Mouse (Mus musculus): ENCODE results near the gene Glra1. TPM values are rescaled to one million over a fixed set of nuclear protein-coding genes. Genes with fewer than 3 reads are reported as not detected.

Gene Glra1
- polyA plus RNA-seq, 1 experiment from 2014 or later, result not detected

DNA sequence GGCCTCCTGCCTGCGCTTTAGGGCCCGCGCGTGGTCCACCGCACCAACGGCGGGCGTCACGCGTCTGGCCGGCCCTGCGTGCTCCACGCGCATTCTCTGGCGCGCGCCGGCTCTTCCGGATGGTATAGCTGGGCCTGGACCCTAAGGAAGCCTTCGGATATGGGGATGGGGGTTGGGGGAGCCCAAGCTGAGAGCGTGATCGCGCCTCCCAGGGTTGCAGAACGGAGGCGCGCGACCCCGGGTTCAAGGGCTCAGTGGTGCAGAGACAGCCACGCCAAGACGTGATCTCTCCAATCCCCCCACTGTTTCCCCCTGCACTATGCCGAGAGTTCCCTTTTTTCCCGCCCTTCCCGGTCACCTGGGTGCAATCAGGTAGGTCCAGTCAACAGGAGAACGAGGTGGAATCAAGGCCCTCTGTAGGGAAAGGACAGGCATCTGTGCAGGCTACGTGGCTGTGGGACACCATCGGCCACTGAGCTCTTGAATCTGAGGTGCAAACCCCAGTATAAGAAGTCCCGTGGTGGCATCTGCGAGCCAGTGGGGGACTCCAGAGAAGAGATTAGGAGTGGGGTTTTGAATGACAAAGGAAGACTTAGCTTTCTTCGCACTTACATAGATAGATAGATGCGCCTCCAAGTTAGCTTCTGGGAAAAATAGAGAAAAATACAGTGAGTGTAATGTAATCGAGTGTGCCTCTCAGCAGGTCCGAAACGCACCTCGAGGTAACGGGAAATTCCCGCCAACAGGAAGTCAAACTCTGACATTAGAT is 137.9 kb downstream of the Glra1 start:
- POLR2A ChIA-PET, result interaction anchor here (0.8 to 1.6 kb wide), 6 partner anchors 10 to 55 kb away, joined by 3 to 10 read pairs (median 4); partner anchors contain the start of gene Atox1
- no peak for ATAC-seq
- DNase-seq (ENCODE audit: low read depth, low spot score), result no peak
- in situ Hi-C loops (cut with MboI; ENCODE audit: low pct_unique_long_range_greater_than_20kb), result no loop called here
- TF ChIP-seq CTCF (IDR thresholded peaks at IDR 0.05), result no peak
- no peaks in the 10 kb centered on the region for H3K27me3 ChIP-seq
- CTCF ChIA-PET, result interaction anchor here (1.5 to 3.7 kb wide), 2 partner anchors 10 to 28 kb away, joined by 3 to 17 read pairs; partner anchors contain the start of gene Atox1

GRCm38 (mm10) chr11:55469048-55469843 is 138.8 kb downstream of the Glra1 start, which contains the start of gene G3bp1:
TSS of gene G3bp1 (plus strand) at chr11:55469685.
- TF ChIP-seq CTCF (IDR thresholded peaks at IDR 0.05), result no peak
- CTCF ChIA-PET, result interaction anchor here (1.5 to 3.7 kb wide), 2 partner anchors 9 to 29 kb away, joined by 3 to 17 read pairs; partner anchors contain the start of gene Atox1
- peak; percentile 98 for ATAC-seq
- H3K27me3 ChIP-seq, result no peaks in the 10 kb centered on the region
- POLR2A ChIA-PET, result interaction anchor here (0.6 to 1.6 kb wide), 7 partner anchors 9 to 32 kb away, joined by 3 to 10 read pairs (median 4); partner anchors contain the start of gene Atox1
- peak; percentile 100 for DNase-seq (ENCODE audit: low read depth, low spot score)
- in situ Hi-C loops (cut with MboI; ENCODE audit: low pct_unique_long_range_greater_than_20kb), result no loop called here

DNA sequence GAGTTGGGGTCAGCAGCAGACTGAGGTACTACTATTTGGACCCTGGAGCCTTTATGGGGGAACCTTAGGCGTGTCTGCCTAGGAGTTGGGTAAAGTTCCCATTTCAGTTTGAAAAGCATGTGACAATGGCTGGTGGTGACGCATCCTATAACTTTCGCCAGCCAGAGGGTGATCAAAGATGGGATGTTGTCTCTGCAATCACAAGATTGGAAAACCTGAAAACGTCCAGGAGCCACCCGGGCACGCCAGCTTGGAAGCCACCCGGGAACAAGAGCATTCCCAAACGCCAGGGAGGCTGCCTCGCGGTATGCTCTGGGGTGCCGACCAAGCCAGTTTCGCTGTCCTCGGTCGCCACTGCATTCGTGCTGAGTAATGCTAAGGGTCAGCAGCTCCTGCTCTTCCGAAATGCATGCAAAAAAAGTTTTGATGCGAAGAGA is 139.4 kb downstream of the Glra1 start:
- ChIA-PET POLR2A (interaction anchor here (0.6 to 1.6 kb wide), 6 partner anchors 8 to 33 kb away, joined by 3 to 10 read pairs (median 4); partner anchors contain the start of gene Atox1), CTCF (interaction anchor here (1.5 to 3.7 kb wide), 4 partner anchors 8 to 30 kb away, joined by 3 to 17 read pairs (median 4); partner anchors contain the start of gene Atox1)
- no peaks in the 10 kb centered on the region for H3K27me3 ChIP-seq
- no peak for TF ChIP-seq CTCF (IDR thresholded peaks at IDR 0.05)
- in situ Hi-C loops (cut with MboI; ENCODE audit: low pct_unique_long_range_greater_than_20kb), result no loop called here
- ATAC-seq, result no peak
- DNase-seq (ENCODE audit: low read depth, low spot score), result no peak

DNA sequence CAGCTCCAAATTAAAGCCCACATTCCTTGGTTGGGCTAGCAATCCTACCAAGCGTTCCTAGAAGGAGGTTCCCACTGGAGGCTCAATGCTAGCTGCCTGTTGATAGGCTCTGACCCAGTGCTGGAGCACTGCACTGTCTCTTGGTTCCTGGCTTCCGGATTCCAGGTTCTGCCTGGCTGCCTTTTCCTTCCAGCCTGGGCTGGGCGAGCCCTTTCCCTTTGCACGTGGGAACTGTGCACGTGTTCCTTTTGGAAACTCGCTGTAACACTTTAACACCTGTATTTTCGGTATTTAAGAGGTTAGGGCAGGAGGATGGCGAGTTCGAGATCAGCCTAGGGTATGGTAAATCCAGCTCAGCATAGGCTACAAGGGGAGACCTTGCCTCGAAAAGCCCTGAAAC is 140.0 kb downstream of the Glra1 start:
- DNase-seq (ENCODE audit: low read depth, low spot score) (no peak), ATAC-seq (peak; percentile 51)
- TF ChIP-seq CTCF (IDR thresholded peaks at IDR 0.05), result no peak
- POLR2A ChIA-PET, result interaction anchor here (1.3 kb wide), 2 partner anchors 11 to 22 kb away, joined by 3 to 6 read pairs; no protein-coding TSS in a partner anchor
- in situ Hi-C loops (cut with MboI; ENCODE audit: low pct_unique_long_range_greater_than_20kb), result no loop called here
- CTCF ChIA-PET, result interaction anchor here (1.6 to 3.7 kb wide), 3 partner anchors 7 to 23 kb away, joined by 4 to 17 read pairs (median 5); partner anchors contain the start of gene Atox1
- no peaks in the 10 kb centered on the region for H3K27me3 ChIP-seq

- ATAC-seq (no peak), DNase-seq (ENCODE audit: low read depth, low spot score) (peak; percentile 44)
- ChIA-PET CTCF (no interaction called here), POLR2A (interaction anchor here (1.5 kb wide), 1 partner anchor 10 kb away, joined by 3 read pairs; no protein-coding TSS in a partner anchor)
- TF ChIP-seq CTCF (IDR thresholded peaks at IDR 0.05), result no peak
- H3K27me3 ChIP-seq, result no peaks in the 10 kb centered on the region
- in situ Hi-C loops (cut with MboI; ENCODE audit: low pct_unique_long_range_greater_than_20kb), result no loop called here
Observed at GRCm38 (mm10) chr11:55465177-55465576, 142.8 kb downstream of the Glra1 start.

DNA sequence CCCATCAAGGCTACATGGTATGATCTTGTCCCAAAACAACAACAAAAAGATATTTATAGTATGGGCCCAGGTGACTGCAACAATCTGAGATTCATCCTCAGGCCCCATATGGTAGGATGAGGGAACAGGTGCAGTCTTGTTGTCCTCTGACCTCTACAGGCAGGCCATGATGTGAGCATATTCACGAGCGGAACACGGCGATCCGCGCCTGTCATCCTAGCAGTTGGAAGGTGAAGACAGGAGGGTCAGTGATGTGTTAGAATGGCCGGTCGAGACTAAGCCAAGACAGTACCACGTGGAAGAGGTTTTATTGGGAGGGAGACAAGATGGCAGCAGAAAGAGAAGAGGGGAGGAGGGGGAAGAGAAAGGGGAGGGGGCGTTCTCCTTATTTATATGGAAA is 143.3 kb downstream of the Glra1 start:
- POLR2A ChIA-PET, result interaction anchor here (1.5 kb wide), 1 partner anchor 9 kb away, joined by 3 read pairs; no protein-coding TSS in a partner anchor
- no peak for TF ChIP-seq CTCF (IDR thresholded peaks at IDR 0.05)
- ATAC-seq, result no peak
- no peak for DNase-seq (ENCODE audit: low read depth, low spot score)
- in situ Hi-C loops (cut with MboI; ENCODE audit: low pct_unique_long_range_greater_than_20kb), result no loop called here
- no peaks in the 10 kb centered on the region for H3K27me3 ChIP-seq
- CTCF ChIA-PET, result interaction anchor here (1.0 kb wide), 1 partner anchor 78 kb away, joined by 3 read pairs; no protein-coding TSS in a partner anchor

Other genes starting within 250 kb of the Glra1 start
- gene Sparc, start 185.0 kb downstream of the Glra1 start, polyA plus RNA-seq (2021), result 789 TPM
- 254 TPM for gene Atox1, start 147.0 kb downstream of the Glra1 start, polyA plus RNA-seq (2021)
- gene G3bp1, start 138.5 kb downstream of the Glra1 start, polyA plus RNA-seq (2021), result 53.9 TPM

Measured in Patski (cell line).